Mouse (Mus musculus): ENCODE results near the gene Gm49721. TPM values are rescaled to one million over a fixed set of nuclear protein-coding genes. Genes with fewer than 3 reads are reported as not detected.
"Not testable (repeated sequence)": the region's sequence is repeated elsewhere in the genome, so short reads cannot be mapped to it uniquely, and the experiment has no call there.

Gene Gm49721
- polyA plus RNA-seq (2014; fragmentation: Nextera tagmentation; extraction: Ambion mirVana), result 0.12 and 0.37 TPM in 2 replicates

- DNase-seq (ENCODE audit: low spot score) (peak; percentile 47), ATAC-seq (ENCODE audit: insufficient read depth, low FRiP score, low TSS enrichment) (peak; percentile 99)
- H3K9me3 ChIP-seq (ENCODE audit: control insufficient read depth, low read length); H3K27me3 ChIP-seq (ENCODE audit: control insufficient read depth, insufficient read depth, low read length); H3K27ac ChIP-seq (ENCODE audit: low read depth, low read length); H3K4me1 ChIP-seq (ENCODE audit: control insufficient read depth, insufficient read depth, low read length); H3K36me3 ChIP-seq (ENCODE audit: control insufficient read depth, insufficient read depth, low read length): not testable (repeated sequence)
- peak within 1 kb of the TSS; percentile 44 for H3K4me2 ChIP-seq (ENCODE audit: low read depth)
- H3K4me3 ChIP-seq (ENCODE audit: low read depth, low read length), result peak within 1 kb of the TSS; percentile 41
- H3K9ac ChIP-seq (ENCODE audit: low read length), result peak within 1 kb of the TSS; percentile 55
- 0% methylated on average over 37 of the region's 68 CpGs for WGBS
Measured at GRCm38 (mm10) chr17:6978287-6979248, at the start of gene Gm49721. Gm49721 (plus strand) TSS chr17:6978904.

GRCm38 (mm10) chr17:6931625-6932024 lies 47.1 kb upstream of the Gm49721 start:
- not testable (repeated sequence) for H3K4me3 ChIP-seq (ENCODE audit: low read depth, low read length); H3K27me3 ChIP-seq (ENCODE audit: control insufficient read depth, insufficient read depth, low read length); H3K9me3 ChIP-seq (ENCODE audit: control insufficient read depth, low read length); H3K36me3 ChIP-seq (ENCODE audit: control insufficient read depth, insufficient read depth, low read length); H3K27ac ChIP-seq (ENCODE audit: low read depth, low read length); H3K9ac ChIP-seq (ENCODE audit: low read length); H3K4me2 ChIP-seq (ENCODE audit: low read depth); DNase-seq (ENCODE audit: low spot score); ATAC-seq (ENCODE audit: insufficient read depth, low FRiP score, low TSS enrichment); H3K4me1 ChIP-seq (ENCODE audit: control insufficient read depth, insufficient read depth, low read length)
- 93% methylated on average over 6 of the region's 7 CpGs for WGBS

- H3K27me3 ChIP-seq (ENCODE audit: control insufficient read depth, insufficient read depth, low read length); H3K4me3 ChIP-seq (ENCODE audit: low read depth, low read length); H3K27ac ChIP-seq (ENCODE audit: low read depth, low read length); DNase-seq (ENCODE audit: low spot score); H3K36me3 ChIP-seq (ENCODE audit: control insufficient read depth, insufficient read depth, low read length); H3K9me3 ChIP-seq (ENCODE audit: control insufficient read depth, low read length); H3K9ac ChIP-seq (ENCODE audit: low read length); ATAC-seq (ENCODE audit: insufficient read depth, low FRiP score, low TSS enrichment); H3K4me2 ChIP-seq (ENCODE audit: low read depth); H3K4me1 ChIP-seq (ENCODE audit: control insufficient read depth, insufficient read depth, low read length): not testable (repeated sequence)
- WGBS, result no CpG with 5 or more reads among the region's 4 CpGs
Measured at GRCm38 (mm10) chr17:6942560-6942959, 36.1 kb upstream of the Gm49721 start.

- H3K4me2 ChIP-seq (ENCODE audit: low read depth), result peak overlapping the region; percentile 66
- WGBS, result no CpG with 5 or more reads among the region's 8 CpGs
- H3K27me3 ChIP-seq (ENCODE audit: control insufficient read depth, insufficient read depth, low read length); H3K9me3 ChIP-seq (ENCODE audit: control insufficient read depth, low read length); H3K36me3 ChIP-seq (ENCODE audit: control insufficient read depth, insufficient read depth, low read length); DNase-seq (ENCODE audit: low spot score); H3K4me1 ChIP-seq (ENCODE audit: control insufficient read depth, insufficient read depth, low read length); H3K9ac ChIP-seq (ENCODE audit: low read length); H3K27ac ChIP-seq (ENCODE audit: low read depth, low read length): not testable (repeated sequence)
- peak overlapping the region; percentile 45 for H3K4me3 ChIP-seq (ENCODE audit: low read depth, low read length)
- peak; percentile 32; the same call in 1 of the 2 replicates for ATAC-seq (ENCODE audit: insufficient read depth, low FRiP score, low TSS enrichment)
Measured at GRCm38 (mm10) chr17:6947637-6947983, 31.1 kb upstream of the Gm49721 start.

- peak; percentile 90 for DNase-seq (ENCODE audit: low spot score)
- H3K4me1 ChIP-seq (ENCODE audit: control insufficient read depth, insufficient read depth, low read length); H3K27me3 ChIP-seq (ENCODE audit: control insufficient read depth, insufficient read depth, low read length); H3K27ac ChIP-seq (ENCODE audit: low read depth, low read length); H3K36me3 ChIP-seq (ENCODE audit: control insufficient read depth, insufficient read depth, low read length); H3K9me3 ChIP-seq (ENCODE audit: control insufficient read depth, low read length): not testable (repeated sequence)
- peak within 1 kb of the TSS; percentile 48 for H3K9ac ChIP-seq (ENCODE audit: low read length)
- 3% methylated on average over 55 of the region's 73 CpGs for WGBS
- H3K4me2 ChIP-seq (ENCODE audit: low read depth), result peak within 1 kb of the TSS; percentile 66
- peak; percentile 94 for ATAC-seq (ENCODE audit: insufficient read depth, low FRiP score, low TSS enrichment)
- H3K4me3 ChIP-seq (ENCODE audit: low read depth, low read length), result peak within 1 kb of the TSS; percentile 45
Measured at GRCm38 (mm10) chr17:6947984-6948768, 30.5 kb upstream of the Gm49721 start, which contains the start of gene Rsph3b. Rsph3b (minus strand) TSS chr17:6948682.

GRCm38 (mm10) chr17:6948769-6949228 lies 29.9 kb upstream of the Gm49721 start:
- not testable (repeated sequence) for H3K36me3 ChIP-seq (ENCODE audit: control insufficient read depth, insufficient read depth, low read length); H3K9me3 ChIP-seq (ENCODE audit: control insufficient read depth, low read length); H3K27ac ChIP-seq (ENCODE audit: low read depth, low read length); ATAC-seq (ENCODE audit: insufficient read depth, low FRiP score, low TSS enrichment); H3K4me1 ChIP-seq (ENCODE audit: control insufficient read depth, insufficient read depth, low read length); H3K27me3 ChIP-seq (ENCODE audit: control insufficient read depth, insufficient read depth, low read length); DNase-seq (ENCODE audit: low spot score)
- H3K4me2 ChIP-seq (ENCODE audit: low read depth), result peak overlapping the region; percentile 66
- WGBS, result 16% methylated on average over 9 of the region's 9 CpGs
- peak overlapping the region; percentile 45 for H3K4me3 ChIP-seq (ENCODE audit: low read depth, low read length)
- peak overlapping the region; percentile 48 for H3K9ac ChIP-seq (ENCODE audit: low read length)

GRCm38 (mm10) chr17:6958881-6959280 lies 19.8 kb upstream of the Gm49721 start:
- not testable (repeated sequence) for ATAC-seq (ENCODE audit: insufficient read depth, low FRiP score, low TSS enrichment); H3K4me1 ChIP-seq (ENCODE audit: control insufficient read depth, insufficient read depth, low read length); H3K36me3 ChIP-seq (ENCODE audit: control insufficient read depth, insufficient read depth, low read length); H3K27me3 ChIP-seq (ENCODE audit: control insufficient read depth, insufficient read depth, low read length); H3K4me3 ChIP-seq (ENCODE audit: low read depth, low read length); DNase-seq (ENCODE audit: low spot score); H3K9ac ChIP-seq (ENCODE audit: low read length); H3K4me2 ChIP-seq (ENCODE audit: low read depth); H3K9me3 ChIP-seq (ENCODE audit: control insufficient read depth, low read length); H3K27ac ChIP-seq (ENCODE audit: low read depth, low read length)
- 94% methylated on average over 5 of the region's 8 CpGs for WGBS

- ATAC-seq (ENCODE audit: insufficient read depth, low FRiP score, low TSS enrichment); H3K9me3 ChIP-seq (ENCODE audit: control insufficient read depth, low read length); H3K27me3 ChIP-seq (ENCODE audit: control insufficient read depth, insufficient read depth, low read length); DNase-seq (ENCODE audit: low spot score); H3K4me1 ChIP-seq (ENCODE audit: control insufficient read depth, insufficient read depth, low read length); H3K9ac ChIP-seq (ENCODE audit: low read length); H3K36me3 ChIP-seq (ENCODE audit: control insufficient read depth, insufficient read depth, low read length); H3K27ac ChIP-seq (ENCODE audit: low read depth, low read length): not testable (repeated sequence)
- 0 out of 2 replicates have a peak overlapping the region, but pooled peaks have one; percentile 7 for H3K4me2 ChIP-seq (ENCODE audit: low read depth)
- peak overlapping the region; percentile 43 for H3K4me3 ChIP-seq (ENCODE audit: low read depth, low read length)
- WGBS, result 77% methylated on average over 4 of the region's 6 CpGs
Measured at GRCm38 (mm10) chr17:6959543-6960259, 19.0 kb upstream of the Gm49721 start.
